Mouse (Mus musculus) urinary bladder, postnatal 10 days (tissue): ENCODE data around the gene Jpt1.
"Not testable (repeated sequence)": the region's sequence is repeated elsewhere in the genome, so short reads cannot be mapped to it uniquely, and the experiment has no call there.

Source experiments
- DNase-seq: peaks from one replicate; pipeline ENCODE4 v3.0.0; 2022; ENCODE audit warnings: low spot score

Jpt1 gene

DNA sequence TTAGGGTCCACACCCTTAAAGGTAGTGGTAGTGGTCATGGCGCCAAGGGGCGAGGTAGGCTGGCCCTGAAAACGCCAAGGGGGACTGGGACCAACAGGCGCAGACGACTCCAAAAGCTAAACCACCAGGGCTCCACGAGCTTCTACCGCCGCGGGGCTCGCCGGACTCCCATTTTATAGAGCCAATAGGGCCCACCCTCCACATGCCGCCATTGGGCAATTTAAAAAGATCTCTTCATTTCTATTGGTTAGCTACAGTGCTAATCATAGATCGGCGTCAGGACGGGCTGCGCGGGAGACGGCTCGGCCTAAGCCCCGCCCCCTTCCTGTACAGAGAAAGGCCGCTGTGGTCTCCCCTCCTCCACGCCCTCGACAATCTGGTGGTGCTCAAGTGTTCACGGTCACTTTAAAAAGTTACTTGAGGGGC lies at the start of gene Jpt1:
Gene Jpt1, minus strand, starts transcription at position 150 of the 426 bp plus-strand sequence.
- peak; percentile 58 for DNase-seq

DNA sequence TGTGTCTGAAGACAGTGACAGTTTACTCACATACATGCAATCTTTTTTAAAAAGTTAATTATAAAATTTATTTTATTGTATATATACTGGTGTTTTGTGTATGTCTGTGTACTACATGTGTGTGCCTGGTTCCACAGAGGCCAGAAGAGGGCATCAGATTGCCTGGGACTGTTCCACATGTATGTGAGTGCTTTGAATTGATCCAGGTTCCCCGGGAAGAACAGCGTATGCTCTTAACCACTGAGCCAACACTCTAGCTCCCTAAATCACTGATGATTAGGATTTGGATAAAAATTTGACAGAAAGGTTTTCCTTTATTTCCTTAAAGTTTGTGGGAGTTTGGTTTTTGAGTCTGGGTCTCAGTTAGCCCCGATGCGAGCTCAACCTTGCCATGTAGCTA lies 49.2 kb upstream of the Jpt1 start:
- no peak for DNase-seq

DNA sequence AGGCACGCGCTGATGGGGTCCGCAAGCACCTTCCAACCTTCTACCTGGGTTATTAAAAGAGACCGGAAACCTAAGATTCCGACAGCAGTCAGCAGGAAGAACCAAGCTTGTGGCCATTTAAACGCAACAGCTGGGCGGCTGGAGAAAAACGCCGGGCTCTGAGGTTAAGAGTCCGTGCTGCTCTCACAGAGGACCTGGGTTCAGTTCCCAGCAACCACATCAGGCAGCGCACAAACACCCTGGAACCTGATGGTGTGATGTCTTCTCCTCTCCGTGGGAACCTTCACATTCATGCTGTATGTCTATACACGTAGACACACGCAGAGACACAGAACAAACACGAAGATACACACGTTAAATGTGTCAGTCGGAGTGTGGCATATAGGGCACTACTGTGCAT lies 41.5 kb upstream of the Jpt1 start:
- no peak for DNase-seq

DNA sequence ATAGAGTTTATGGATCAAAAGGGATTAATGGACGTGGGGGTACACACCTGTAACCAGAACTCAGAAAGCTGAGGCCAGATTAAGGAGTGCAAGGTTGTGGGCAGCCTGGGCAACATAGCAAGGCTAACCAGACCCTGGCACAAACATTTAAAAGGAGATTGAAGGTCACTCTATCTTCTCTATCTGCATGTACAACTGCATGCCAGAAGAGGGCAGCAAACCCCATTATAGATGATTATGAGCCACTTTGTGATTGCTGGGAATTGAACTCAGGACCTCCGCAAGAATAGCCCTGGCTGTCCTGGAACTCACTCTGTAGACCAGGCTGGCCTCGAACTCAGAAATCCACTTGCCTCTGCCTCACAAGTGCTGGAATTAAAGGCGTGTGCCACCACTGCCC lies 38.6 kb upstream of the Jpt1 start:
- DNase-seq: no peak

DNA sequence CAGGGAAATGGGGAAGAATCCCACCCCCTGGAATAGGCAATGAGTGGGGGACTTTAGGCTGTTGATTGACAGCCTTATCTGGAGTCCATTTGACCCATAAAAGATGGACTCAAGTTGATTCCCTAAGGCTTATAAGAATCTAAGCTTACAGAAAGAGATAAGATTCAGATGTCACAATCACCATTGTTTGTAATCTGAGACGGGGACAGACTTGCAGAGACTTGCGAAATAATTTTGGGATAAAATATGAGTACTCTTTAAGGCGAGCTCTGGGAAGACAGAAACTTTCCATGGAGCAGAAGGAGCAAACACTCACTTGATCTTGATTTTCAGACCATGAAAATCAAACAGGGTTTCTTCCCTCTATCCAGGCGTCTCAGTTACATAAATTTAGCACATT lies 29.4 kb upstream of the Jpt1 start:
- no peak for DNase-seq

DNA sequence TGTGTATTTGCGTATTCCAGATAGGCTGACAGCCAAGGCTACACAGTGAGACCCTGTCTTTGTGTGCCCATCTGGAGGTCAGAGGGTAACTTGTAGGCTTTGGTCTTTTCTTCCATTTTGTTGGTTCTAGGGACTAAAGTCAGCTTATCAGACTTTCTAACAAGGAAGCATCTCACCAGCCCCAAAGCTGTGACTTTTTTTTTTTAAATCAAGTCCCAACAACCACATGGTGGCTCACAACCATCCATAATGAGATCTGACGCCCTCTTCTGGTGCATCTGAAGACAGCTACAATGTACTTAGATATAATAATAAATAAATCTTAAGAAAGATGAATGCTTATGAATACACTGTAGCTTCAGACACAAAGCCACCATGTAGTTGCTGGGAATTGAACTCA lies 23.9 kb upstream of the Jpt1 start:
- DNase-seq: no peak

DNA sequence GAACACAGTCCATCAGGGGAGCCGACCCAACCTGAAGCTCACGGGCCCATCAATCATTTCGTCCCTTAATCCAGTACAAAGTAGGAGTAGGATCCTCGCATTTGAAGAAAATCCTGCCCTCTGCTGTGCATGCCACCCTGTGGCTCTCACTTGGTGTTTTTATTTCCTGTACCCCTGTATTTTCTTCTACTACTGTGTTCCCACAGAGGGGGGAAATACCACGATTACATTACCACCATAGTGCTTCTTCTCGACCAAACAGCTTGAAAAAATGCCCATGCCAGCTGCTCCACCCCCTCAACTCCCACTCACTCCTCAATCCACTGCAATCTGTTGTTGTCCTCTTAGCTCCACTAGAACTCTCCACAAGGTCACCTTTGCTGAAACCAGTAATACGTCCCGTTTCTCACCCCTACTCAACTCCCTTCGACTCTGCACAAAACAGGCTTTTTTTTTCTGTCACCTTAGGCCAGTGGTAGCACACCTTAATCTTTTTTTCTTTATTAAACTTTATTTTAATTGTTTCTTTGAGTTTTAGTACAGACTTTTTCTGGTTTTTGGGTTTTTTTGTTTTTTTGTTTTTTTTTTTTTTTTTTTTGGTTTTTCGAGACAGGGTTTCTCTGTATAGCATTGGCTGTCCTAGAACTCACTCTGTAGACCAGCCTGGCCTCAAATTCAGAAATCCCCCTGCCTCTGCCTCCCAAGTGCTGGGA lies 22.8 kb upstream of the Jpt1 start:
- no peak for DNase-seq

DNA sequence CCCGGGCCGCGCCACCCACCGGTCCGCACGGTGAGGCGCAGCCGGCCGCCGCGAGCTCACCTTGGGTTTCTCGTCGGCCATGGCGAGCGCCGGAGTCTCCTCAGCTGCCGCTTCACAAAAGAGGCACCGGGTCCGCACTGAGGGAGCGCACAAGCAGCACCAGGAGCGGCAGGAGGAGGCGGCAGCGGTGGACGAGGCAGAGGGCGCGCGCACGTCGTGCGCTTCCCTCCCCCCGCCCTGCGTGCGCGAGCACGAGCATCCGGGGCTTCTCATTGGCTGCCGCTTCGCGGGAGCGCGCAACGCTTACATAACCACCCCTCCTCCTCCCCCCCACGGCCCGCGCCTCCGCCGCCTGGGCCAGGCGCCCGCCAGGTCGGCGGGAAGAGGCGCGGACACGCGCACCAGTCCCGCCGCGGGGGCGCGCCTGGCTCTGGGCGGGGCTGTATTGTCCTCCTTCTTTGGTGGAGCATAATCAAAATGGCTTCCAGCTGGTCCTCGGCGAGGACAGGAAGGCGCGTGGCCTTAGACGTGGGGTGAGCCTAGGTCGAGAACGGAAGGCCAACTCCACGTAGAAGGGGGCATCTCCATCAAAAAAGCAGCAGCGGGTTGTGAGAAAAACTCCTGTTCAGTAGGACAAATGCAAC lies 22.0 kb upstream of the Jpt1 start, which contains the start of gene Sumo2:
Gene Sumo2, minus strand, starts transcription at position 239 of the 644 bp plus-strand sequence.
- DNase-seq: peak; percentile 93

DNA sequence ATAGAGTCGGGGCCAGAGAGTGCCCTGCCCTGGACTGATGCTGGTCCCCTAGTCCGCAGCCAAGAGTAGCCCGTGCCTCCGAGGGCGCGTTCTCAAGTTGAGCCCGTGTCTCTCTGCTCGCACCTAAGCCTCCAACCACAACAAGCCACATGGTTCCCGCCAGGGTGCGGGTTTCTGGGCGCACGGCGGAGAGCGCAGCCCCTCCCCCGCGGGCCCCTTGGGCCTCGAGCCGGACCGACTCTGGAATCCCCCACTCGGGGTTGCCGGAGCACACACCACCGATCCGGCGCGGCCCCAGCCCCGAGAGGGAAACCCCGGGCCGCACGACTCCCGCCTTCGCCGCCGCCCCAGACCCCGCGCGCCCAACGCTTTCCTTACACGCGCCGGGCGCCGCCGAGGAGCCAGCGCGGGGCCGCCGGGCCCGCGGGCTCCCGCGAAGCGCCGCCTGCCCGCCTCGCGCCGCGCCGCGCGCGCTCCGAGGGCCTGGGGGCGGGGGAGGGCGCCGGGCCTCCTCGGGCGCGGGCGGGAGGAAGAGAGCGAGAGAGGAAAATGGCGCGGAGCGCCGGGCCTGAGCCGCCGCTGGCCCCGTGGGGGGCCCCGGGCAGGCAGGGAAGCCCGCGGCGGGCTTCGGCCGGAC lies 21.3 kb upstream of the Jpt1 start:
- no peak for DNase-seq

DNA sequence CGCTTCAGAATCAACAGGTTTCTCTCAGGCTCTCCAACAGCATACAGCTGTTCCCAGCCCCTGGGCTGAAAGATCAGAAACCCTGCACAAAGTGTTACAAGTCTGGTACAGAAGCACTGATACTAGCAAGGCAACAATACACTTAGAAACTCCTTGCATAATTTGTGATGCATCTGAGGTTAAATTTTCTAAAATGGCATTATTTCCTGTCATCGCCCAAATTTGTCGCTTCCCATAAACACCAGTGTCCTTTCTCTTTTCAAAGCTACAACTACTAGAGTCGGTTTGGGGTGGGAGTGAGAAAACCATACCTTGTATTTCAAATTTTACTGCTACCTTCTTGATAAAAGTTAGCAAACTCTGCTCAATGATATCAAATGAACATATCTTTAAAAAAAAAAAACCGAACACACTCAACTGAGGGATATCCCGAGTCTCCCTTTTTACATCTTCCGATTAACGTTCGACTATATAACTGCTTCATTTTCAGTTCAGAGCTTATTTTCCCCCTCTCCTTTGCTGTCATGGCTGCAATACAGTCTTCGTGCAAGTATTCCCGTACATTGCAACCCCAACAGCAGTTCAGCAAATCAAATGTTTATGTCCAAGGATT lies 20.7 kb upstream of the Jpt1 start:
- DNase-seq: no peak

DNA sequence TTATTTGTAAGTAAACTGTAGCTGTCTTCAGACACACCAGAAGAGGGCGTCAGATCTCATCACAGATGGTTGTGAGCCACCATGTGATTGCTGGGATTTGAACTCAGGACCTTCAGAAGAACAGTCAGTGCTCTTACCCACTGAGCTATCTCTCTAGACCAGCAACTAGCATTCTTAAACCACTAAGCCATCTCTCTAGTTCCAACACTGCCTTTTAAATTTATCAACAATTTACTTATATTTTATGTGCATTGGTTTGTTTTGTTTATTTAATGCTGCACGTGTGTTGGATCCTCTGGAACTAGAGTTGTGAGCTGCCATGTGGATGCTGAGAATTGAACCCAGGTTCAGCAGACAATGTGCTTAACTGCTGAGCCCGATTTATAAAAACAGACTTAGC lies 12.3 kb upstream of the Jpt1 start:
- not testable (repeated sequence) for DNase-seq

DNA sequence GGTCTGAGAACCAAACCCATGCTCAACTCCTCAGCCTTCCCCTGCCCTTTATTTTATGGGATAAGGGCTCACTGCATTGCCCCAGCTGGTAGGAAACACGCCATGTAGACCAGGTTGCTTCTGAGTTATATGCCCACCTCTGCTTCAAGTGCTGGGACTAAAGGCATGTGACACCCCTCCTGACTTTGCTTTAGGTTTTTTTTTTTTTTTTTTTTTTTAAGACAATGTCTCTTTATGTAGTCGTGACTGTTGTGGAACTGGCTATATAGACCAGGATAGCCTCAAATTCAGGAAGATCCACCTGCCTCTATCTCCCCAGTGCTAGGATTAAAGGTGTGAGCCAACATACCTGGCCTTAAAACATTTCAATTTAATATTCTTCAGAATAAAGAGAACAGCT lies 8.5 kb upstream of the Jpt1 start:
- DNase-seq: no peak

DNA sequence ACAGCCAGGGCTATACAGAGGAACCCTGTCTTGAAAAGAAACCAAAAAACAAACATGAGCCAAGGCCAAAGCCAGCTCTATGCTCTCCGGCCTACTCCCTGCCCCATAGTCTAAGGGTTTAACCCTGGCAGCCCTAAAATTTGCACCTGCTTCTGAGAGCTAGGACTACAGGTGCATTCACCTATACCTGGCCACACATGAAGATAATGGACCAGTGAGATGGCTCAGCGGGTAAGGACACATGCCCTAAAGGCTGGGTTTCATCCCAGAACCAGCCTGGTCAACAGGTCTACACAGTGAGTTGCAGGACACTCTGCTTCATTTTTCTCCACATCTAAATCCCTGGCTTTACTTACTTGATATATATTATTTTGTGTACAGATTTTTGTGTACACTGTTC lies 8.1 kb upstream of the Jpt1 start:
- no peak for DNase-seq

DNA sequence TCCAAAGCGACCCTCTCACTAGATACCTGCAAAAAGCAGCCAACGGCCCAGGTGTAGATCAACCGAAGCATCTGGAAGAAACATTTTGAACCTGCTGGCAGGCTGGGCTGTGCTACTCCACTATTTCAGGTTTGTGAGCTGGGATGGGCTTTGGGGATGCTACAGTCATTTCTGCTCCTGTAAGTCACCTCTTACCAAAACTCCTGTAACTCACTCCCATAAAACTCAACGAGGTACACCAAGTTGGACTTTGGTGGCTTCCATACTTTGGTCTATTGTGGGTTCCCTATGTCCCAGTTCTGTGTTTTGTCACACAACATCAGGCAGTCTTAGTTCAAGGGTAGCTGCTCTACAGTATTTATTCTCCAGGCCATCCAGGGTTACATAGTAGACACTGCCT lies 6.9 kb upstream of the Jpt1 start:
- DNase-seq: no peak

DNA sequence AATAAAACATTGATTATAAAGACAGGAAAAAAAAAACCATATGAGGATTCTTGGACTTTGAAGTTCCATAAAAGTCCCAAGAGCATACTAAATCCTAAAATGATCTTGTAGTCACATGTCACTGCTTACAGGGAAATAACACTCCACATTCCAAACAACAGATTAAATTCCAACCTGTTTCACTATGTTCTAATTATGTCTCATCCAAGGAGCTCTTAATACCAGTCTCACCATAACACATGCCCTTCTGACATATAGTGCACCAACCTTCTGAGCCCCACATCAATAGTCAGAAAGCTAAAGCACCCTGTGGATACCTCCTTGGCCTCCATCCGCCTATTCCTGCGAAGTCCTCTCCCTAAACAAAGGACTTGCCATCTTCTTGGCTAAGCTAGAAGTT lies 6.0 kb upstream of the Jpt1 start:
- DNase-seq: no peak

DNA sequence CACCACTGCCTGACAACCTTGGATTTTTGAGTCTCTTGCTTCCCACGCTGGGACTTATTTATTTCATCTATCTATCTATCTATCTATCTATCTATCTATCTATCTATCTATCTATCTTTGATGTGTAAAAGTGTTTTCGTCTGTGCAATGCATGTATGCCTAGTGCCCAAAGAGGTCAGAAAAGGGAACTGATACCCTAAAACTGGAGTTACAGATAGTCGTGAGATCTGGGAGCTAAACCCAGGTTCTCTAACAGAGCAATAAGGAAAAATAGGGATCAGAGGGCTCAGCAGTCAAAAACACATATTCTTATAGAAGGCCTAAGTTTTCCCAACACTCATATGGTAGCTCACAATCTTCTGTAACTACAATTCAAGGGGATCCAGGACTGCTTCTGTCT lies 5.4 kb upstream of the Jpt1 start:
- no peak for DNase-seq

DNA sequence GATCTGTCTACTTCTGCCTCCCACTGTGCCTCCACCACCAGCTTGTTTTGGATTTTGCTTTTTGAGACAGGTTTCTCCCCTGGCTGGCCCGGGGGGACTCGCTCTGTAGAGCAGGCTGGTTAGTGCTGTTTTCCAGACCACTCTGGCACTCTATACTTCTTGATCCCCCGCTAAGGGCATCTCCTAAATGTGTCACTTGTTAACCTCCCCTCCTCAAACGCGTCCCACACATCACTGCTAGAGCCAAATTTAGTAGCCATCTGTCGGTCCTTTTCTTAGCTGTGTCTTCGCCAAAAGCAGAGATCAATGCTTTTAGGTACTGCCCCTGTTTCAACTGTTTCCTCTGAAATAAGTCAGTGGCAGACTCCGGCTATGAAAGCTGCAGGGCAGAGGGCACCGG lies 4.5 kb upstream of the Jpt1 start:
- DNase-seq: no peak

DNA sequence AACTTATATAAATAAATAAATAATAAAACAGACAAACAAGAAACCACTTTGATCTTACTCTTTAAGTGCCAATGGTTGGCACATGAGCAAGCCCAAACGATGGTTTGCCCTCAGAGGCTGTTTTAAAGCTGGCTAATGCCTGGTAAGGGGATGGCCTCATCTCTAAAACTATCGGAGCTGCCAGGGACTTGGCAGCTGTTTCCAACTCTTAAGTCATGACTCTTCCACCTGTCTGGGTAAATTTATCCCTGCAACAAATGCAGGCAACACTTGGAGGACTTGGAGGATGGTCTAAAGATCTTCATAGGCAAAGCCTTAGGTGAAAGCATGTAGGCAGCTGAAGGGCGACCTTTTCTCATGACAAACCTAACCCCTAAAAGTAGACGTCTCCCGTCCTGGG lies 2.8 kb upstream of the Jpt1 start:
- DNase-seq: no peak

DNA sequence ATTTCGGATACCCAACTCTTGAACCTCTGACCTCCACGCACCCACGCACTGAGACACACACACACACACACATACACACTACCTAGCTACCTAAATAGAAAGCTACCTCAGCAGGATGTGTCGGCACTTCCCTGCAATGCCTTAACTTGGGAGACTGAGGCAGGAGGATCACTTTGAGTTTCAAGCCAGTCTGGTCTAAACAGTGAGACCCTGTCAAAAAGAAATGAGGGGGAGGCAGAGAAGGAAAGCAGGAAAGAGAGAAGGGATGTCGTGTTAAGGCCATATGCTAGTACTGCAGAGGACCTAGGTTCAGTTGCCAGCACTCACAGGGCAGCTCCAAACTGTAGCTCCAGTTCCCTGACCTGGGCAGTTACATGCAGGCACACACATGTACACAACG lies 834 bp upstream of the Jpt1 start:
- DNase-seq: no peak

DNA sequence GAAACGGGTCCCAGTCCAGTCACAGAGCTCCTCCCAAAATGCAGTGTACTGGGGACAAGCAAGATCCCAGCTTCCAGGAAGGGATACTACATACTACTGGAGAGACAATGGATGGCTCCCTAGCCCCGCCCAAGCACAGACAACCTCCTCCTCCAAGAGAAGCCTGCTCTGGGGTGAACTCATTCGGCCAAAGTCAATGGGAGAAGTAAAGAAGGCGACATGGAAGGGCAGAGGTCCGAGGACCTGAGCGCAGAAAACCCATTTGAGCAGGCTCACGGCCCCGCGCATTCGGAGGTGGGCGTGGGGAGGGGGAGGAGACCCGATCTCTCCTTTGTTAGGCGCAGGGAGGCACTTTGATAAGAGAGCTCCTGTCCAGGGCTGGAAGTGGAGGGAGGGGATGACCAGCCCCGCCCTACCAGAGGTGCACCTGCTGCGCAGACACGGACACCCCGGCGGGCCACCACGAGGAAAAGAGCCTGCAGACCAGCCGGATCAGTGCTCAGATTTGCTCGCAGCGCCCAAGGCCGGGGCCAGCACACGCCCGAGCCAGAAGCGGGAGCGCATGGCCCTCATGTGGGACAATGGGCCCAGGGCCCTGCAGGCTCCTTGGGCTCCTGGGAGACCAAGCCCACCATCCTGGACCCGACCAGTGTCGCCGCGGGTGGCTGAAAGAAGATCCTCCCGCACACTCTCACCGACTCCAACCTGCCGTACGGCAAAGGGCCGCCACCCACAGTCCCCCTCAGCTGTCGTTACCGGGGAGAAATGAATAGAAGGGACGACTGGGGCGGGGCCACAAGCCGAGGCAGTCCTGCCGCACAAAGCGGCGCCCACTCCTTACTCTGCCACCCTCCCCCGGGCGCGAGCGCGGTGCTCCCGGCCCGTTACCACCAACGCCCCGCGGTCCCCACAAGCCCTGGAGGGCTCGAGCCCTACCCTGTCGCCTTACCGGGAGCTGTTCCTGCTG lies 633 bp downstream of the Jpt1 start:
- DNase-seq: no peak

DNA sequence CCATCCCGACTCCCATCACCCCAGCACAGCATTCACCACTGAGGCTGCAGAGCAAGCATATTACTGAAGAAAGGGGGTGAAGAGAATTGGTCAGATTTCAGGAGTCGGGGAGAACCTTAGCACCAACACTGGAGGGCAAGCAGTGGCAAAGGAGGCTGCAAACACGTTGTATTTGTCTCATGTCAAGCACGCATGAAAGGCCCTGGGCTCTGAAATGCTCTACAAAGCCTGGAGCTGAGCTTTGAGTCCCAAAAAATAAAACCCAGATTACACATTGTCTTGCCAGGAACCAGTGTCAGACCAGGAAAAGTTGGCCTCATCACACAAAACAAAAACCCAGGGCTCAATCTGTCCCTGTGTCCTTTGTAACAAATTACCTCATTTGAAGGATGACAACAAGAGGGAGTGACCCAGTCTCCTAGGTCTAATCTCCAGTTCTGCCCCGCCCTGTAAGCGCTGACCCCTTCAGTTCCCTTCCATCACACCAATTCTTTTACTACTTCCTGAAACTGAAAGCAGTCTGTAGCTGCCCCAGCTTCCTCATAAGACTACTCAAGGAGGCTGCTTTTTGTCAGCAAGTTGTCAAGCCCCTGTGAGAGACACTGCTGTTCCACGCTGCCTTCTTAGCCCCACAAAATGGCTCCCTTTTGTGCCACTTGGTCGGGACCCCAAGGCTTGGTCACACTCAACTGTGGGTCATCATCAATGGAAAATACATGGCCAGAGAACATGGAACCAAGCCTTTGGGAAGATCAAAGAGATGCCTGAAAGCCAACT lies 1.6 kb downstream of the Jpt1 start:
- DNase-seq: no peak
